Mouse (Mus musculus) testis, adult 2 months (tissue): ENCODE data around the gene Acbd3. TPM values are rescaled to one million over a fixed set of nuclear protein-coding genes. Genes with fewer than 3 reads are reported as not detected.

ENCODE experiments used
- H3K27ac ChIP-seq: fragments of 200-500 bp; 2 replicates; pipeline ENCODE4 v1.5.1; 2012; ENCODE audit warnings: low read depth, low read length; ENCODE audit not compliant: control insufficient read depth, insufficient read depth
- H3K27me3 ChIP-seq: fragments of 200-500 bp; 2 replicates; pipeline ENCODE4 v1.6.1; 2012; ENCODE audit warnings: mild to moderate bottlenecking, low read length, moderate library complexity; ENCODE audit not compliant: control insufficient read depth, insufficient read depth
- H3K36me3 ChIP-seq: fragments of 200-500 bp; 2 replicates; pipeline ENCODE4 v1.6.1; 2012; ENCODE audit warnings: mild to moderate bottlenecking, low read length; ENCODE audit not compliant: control insufficient read depth, insufficient read depth
- H3K4me1 ChIP-seq: fragments of 200-500 bp; 2 replicates; pipeline ENCODE4 v1.6.1; 2012; ENCODE audit warnings: low read length; ENCODE audit not compliant: control insufficient read depth, insufficient read depth
- H3K4me3 ChIP-seq: fragments of 200-500 bp; 2 replicates; pipeline ENCODE4 v1.5.1; 2012; ENCODE audit warnings: low read depth, mild to moderate bottlenecking, low read length, moderate library complexity, mixed read lengths; ENCODE audit not compliant: control insufficient read depth
- CTCF ChIP-seq: fragments of 200-500 bp; IDR thresholded peaks from 2 replicates; pipeline ENCODE4 v1.5.1; 2012; ENCODE audit warnings: low read depth, mild to moderate bottlenecking, inconsistent platforms, low read length, moderate library complexity; ENCODE audit not compliant: control insufficient read depth, insufficient read depth, insufficient replicate concordance
- polyA plus RNA-seq: library from polyadenylated mRNA; depleted of rRNA; stranded (reverse); fragments of >200 nt; gene quantifications from 2 replicates; pipeline ENCODE4 v1.2.3, GENCODE M21; 2012; rRNA removed

Gene Acbd3
- polyA plus RNA-seq, 1 experiment = 17.6 TPM

DNA sequence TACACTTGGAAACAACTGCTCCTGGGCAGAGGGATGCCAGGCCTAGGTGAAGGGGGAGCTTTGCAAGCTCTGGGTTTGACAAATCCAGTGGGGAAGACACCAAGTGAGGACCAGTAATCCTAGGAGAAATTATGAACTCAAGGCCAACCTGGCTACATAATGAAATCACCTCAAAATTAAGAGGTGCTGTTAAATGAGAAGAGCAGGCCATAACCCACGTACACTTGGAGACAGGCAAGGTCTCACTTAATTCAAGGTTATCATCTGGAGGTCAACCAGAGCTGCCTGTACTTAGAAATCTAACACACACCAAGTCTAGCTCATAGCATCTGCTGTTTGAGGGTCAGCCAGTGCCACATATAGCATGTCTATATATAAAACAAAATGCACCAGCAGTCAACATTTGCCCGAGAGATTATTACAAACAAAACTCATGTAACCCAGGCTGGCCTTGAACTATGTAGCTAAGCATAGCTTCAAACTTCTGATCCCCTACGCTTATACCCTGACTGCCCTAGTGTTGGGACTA is 75.7 kb downstream of the Acbd3 start:
- no peaks in the 10 kb centered on the region for H3K4me1 ChIP-seq
- no peaks in the 10 kb centered on the region for H3K27me3 ChIP-seq
- no peak overlapping the region for H3K27ac ChIP-seq
- H3K4me3 ChIP-seq = no peak overlapping the region
- no peak for TF ChIP-seq CTCF
- H3K36me3 ChIP-seq = peaks cover 2% of the 10 kb centered on the region

Other genes starting within 250 kb of the Acbd3 start
- 0.27 and 0.77 TPM in 2 replicates for gene Stum, start 242.5 kb upstream of the Acbd3 start, polyA plus RNA-seq
- gene Parp1, start 157.1 kb upstream of the Acbd3 start, polyA plus RNA-seq = 39.9 and 47.5 TPM in 2 replicates
- 11.1 and 13.5 TPM in 2 replicates for gene Lin9, start 84.9 kb upstream of the Acbd3 start, polyA plus RNA-seq
- gene Mixl1, start 29.0 kb upstream of the Acbd3 start, polyA plus RNA-seq = not detected in 2 replicates
- gene H3f3a, start 87.9 kb downstream of the Acbd3 start, polyA plus RNA-seq = 538 and 540 TPM in 2 replicates
- 9.1 and 11.1 TPM in 2 replicates for gene Sde2, start 125.1 kb downstream of the Acbd3 start, polyA plus RNA-seq
- gene Lefty2, start 167.1 kb downstream of the Acbd3 start, polyA plus RNA-seq = 0.17 and 0.18 TPM in 2 replicates
- gene Pycr2, start 178.2 kb downstream of the Acbd3 start, polyA plus RNA-seq = 8.6 and 9.7 TPM in 2 replicates
- 1.5 and 2.0 TPM in 2 replicates for gene Lefty1, start 209.0 kb downstream of the Acbd3 start, polyA plus RNA-seq
- gene Tmem63a, start 216.3 kb downstream of the Acbd3 start, polyA plus RNA-seq = 3.6 and 3.7 TPM in 2 replicates